Mouse (Mus musculus) right cerebral cortex, postnatal 36 days (tissue): ENCODE results near the gene Pwp1.
"Not testable (repeated sequence)": the region's sequence is repeated elsewhere in the genome, so short reads cannot be mapped to it uniquely, and the experiment has no call there.

ENCODE experiments used
- DNase-seq, 2 experiments: peaks; one replicate each; pipeline ENCODE4 v3.0.0; 2022; ENCODE audit warnings: low spot score in 2 of 2, mixed read lengths in 1 of 2

The Pwp1 gene

DNA sequence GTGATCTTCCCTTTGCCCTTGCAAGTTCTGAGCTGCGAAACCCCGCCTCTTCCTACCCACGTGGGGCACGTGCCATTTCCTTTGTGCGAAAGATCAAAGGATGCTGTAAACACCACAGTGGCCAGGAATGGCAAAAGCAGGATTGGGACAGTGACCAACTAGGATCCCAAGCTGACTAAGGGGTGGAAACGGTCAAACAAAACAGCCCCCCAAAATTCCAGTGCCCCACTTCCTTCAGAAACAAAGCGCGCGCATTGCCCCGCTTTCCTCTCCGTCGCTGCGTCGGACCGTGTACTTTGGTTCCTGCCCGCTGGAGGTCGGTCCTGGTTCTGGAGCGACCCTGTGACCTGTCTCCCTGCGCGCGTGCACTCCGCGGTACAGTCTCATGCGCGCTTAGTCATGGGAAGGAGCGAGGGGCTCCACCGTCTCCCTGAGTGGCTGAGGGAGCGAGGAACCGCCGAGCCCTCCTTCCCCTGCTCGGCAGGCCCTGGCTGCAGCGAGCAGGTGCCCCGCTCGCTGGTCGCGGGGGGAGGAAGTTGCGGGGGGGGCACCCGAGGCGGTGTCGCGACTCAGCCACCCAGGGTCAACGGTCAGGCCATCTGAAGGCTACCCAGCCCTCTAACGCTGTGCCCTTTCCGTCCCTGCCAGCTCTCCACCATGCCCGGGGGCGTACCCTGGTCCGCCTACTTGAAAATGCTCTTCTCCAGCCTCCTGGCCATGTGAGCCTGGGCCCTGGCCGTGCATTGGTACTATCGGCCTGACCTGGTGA lies at the start of gene Pwp1:
TSS of gene Pwp1 (plus strand) at position 410 of the 769 bp plus-strand sequence.
- peak; percentile 3 for DNase-seq

GRCm38 (mm10) chr10:85822143-85822696 lies 7.1 kb upstream of the Pwp1 start:
- not testable (repeated sequence) for DNase-seq

- not testable (repeated sequence) for DNase-seq
These were observed 5.5 kb upstream of the Pwp1 start for GRCm38 (mm10) chr10:85823752-85824151.

DNA sequence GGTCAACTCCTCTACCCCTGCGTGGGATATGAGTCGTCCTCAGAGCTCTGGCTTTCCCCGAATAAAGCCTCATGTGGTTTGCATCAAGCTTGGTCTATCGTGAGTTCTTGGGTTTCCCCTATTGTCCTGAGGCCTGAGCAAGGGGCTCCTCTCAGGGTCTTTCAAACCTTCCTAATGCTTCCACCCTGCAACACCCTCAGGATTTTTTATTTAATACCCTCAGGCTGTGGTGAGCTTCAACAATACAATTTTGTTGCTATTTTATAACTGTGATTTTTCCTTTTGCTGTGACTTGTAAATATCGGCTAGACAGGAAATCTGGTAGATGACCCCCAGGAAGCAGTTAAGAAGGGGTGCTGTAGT lies 591 bp upstream of the Pwp1 start:
- DNase-seq = not testable (repeated sequence)

DNA sequence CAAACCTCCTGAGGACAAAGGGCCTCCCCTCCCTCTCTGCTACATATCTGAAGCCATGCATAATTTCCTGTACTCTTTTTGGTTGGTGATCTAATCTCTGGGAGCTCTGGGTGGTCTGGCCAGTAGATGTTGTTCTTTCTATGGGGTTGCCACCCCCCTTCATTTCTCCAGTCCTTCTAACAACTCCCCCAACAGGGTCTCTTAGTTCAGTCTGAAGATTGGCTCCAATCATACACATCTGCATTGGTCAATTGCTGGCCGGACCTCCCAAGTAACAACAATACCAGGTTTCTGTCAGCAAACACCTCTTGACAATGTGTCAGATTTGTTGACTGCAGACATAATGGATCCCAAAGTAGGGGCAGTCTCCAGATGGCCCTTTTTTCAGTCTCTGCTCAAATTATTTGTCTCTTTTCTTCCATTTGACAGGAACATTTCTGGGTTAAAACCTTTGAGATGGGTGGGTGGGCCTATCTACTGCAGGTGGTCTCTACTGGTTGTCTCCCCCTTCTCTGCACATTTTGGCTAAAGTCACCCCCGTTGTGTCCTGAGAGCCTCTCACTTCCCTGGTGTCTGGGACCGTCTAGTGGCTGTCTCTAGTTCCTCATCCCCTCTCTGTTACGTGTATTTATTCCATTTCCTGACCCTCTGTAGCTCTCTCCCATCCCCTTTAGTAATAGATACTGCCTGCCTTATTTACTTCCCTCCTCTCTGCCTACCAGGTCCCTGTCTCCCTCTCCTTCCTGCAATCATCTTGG lies 17.0 kb downstream of the Pwp1 start:
- no peak for DNase-seq

GRCm38 (mm10) chr10:85871698-85872478 lies 42.6 kb downstream of the Pwp1 start:
- peak; percentile 86 to 87 for DNase-seq

GRCm38 (mm10) chr10:85872479-85872773 lies 43.1 kb downstream of the Pwp1 start:
- DNase-seq = no peak

DNA sequence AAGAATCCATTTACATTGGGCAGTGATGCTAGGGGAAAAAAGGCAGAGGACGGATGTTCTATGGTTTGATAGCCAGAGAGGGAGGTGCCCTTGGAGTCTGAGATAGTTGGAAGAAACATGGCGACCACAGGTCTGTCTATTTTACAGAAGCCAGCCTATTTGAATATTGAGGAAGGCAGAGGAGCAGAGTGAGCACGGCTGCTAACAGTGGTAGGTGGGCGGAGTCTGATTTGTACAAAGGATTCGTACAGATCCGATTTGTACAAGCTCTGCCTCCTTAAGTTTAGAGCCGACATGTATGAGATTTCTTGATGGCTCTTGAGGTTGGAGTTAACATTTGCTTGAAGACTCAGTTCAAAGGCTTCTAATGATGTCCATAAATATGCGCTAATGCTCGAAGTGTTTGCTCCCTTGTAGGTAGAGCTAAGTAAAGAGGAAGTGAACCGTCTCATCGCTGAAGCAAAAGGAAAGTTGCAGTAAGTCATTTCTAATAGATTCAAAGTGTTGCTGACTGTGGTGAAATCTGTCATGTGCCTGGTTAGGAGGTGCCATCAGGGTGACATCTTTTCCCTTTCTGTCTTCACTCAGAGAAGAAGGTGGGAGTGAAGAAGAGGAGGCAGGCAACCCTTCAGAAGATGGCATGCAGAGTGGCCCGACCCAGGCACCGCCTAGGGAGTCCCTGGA lies 44.7 kb downstream of the Pwp1 start:
- DNase-seq = no peak

DNA sequence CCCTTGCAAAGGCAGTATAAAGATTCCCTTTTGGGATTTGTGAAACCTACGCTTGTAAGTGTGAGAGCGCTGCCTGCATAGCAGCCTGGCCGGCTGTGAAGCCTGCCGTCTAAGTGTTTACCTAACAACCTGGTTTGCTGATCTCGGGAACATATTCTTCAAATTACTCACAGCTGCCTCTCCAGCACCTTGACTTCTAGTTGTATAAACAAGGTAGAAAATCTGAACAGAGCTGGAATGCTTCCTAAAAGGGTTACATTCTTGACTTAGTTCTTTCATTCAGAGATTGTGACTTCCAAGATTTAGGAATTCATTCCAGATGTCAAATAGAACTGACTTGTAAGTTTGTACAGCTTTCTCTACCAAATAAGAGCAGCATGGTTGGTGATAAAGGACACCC lies 46.5 kb downstream of the Pwp1 start:
- no peak for DNase-seq

- DNase-seq = no peak
These were observed 50.7 kb downstream of the Pwp1 start for GRCm38 (mm10) chr10:85879886-85880486.

DNA sequence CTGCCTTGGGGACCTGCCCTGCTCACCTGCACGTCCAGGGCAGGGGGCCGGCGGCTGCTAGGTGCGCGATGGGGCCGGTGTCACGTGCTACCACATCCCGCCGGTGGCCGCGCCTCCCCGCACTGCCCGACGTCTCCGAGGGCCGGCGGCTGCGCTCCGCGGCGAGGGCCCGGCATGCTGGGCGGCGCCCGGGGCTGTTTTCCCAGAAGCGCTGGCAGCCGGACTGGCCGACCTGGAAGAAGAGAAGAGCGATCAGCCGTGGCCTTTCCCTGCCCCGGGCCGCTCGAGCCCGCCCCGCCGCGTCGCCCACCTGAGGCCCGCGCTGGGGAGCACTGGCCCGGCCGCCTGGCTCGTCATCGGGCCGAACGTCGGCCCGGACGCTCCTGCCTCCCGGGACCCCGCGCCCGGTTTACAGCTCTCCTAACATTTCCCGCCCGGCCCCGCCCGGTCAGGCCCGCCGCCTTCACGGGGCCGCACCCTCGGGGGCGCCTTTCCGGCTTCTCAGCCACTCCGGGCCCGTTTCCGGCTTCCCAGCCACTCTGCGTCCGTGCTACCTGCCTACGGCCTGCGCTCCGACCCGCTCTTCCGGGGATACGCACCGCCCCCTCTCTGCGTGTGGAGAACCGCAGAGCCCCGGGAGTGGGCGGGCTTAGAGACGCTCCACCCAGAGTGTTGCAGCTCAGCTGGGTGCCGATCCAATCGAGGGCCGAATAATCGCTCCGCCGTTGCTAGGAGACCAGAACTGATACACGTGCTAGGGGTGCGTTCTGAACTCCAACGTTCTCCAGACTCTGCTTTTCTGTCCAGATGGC lies 87.4 kb downstream of the Pwp1 start, which contains the start of gene Prdm4:
TSS of gene Prdm4 (minus strand) at position 645 of the 812 bp plus-strand sequence.
- peak; percentile 98 for DNase-seq

- no peak for DNase-seq
These were observed 98.6 kb downstream of the Pwp1 start, which contains the start of gene Ascl4 for GRCm38 (mm10) chr10:85927676-85928445. Ascl4 (plus strand) TSS chr10:85927681.

GRCm38 (mm10) chr10:85928499-85929207 lies 99.4 kb downstream of the Pwp1 start:
- DNase-seq = peak; percentile 72 to 81

GRCm38 (mm10) chr10:85929208-85929591 lies 99.9 kb downstream of the Pwp1 start:
- no peak for DNase-seq

DNA sequence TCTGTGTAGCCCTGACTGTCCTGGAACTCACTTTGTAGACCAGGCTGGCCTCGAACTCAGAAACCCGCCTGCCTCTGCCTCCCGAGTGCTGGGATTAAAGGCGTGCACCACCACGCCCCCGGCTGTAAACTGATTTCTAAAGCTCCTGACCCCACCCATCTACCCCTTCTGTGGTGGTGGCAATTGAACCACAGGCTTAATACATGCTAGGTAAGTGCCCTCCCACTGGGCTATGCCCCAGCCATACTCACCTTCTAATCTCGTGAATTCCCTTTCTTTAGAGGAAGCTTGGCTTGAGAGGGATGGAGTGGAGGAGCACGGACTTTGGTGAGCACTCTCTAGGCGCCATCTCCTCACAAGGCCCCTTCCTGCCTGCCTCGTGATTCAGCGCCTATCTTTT lies 100.7 kb downstream of the Pwp1 start:
- no peak for DNase-seq

DNA sequence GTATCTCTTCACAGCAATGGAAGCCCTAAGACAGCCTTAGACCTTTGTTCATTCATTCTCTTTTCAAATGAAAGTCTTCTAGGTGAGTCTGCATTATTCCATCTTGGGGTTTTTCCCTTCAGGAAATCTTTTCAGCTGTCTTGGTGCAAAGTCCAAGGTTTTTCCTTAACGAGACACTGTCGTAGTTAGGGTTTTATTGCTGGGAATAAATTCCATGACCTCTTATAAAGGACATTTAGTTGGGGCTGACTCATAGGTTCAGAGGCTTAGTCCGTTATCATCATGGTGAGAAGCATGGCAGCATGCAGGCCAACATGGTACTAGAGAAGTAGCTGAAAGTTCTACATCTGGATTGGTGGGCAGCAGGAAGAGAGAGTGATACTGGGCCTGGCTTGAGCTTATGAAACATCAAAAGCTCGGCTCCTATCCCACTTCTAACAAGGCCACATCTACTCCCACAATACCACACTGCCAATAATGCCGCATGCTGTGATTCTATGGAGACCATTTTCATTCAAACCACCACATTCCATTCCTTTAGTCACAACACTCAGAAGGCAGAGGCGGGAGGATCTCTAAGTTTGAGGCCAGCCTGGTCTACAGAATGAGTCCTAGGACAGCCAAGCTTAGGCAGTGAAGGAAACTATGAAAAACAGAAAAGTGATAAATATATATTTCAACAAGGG lies 107.1 kb downstream of the Pwp1 start:
- no peak for DNase-seq
